Mouse (Mus musculus) natural killer cell, adult 2 months (primary cell): ENCODE results near the gene Gm21256.
"Not testable (repeated sequence)": the region's sequence is repeated elsewhere in the genome, so short reads cannot be mapped to it uniquely, and the experiment has no call there.

Source experiments
- DNase-seq, 2 experiments: peaks; one replicate each; pipeline ENCODE4 v3.0.0; 2022; ENCODE audit warnings: low spot score in 2 of 2

The Gm21256 gene

GRCm38 (mm10) chrY:47450660-47451059, at the start of gene Gm21256:
Gene Gm21256 (plus strand): TSS chrY:47450960.
- not testable (repeated sequence) for DNase-seq
